Mouse (Mus musculus): Measurements from ENCODE around the gene Ltbp2.

- no peak for TF ChIP-seq CTCF (IDR thresholded peaks at IDR 0.05; ENCODE audit: extremely low read depth, insufficient read length, insufficient replicate concordance, low read depth, low read length)
- no peak for TF ChIP-seq POLR2A (IDR thresholded peaks at IDR 0.05; ENCODE audit: low read depth, low read length)
These were observed 104.3 kb downstream of the Ltbp2 start for GRCm38 (mm10) chr12:84771981-84772520.

Data from small intestine, adult 2 months (tissue).